Mouse (Mus musculus): ENCODE results near the gene Rpa1. TPM values are rescaled to one million over a fixed set of nuclear protein-coding genes. Genes with fewer than 3 reads are reported as not detected.
A peak's percentile ranks its signal among the peaks of the same experiment; 100 is the strongest.

Rpa1 gene
- total RNA-seq, 2 experiments from 2014 or later: 41.9 to 42.3 TPM

DNA sequence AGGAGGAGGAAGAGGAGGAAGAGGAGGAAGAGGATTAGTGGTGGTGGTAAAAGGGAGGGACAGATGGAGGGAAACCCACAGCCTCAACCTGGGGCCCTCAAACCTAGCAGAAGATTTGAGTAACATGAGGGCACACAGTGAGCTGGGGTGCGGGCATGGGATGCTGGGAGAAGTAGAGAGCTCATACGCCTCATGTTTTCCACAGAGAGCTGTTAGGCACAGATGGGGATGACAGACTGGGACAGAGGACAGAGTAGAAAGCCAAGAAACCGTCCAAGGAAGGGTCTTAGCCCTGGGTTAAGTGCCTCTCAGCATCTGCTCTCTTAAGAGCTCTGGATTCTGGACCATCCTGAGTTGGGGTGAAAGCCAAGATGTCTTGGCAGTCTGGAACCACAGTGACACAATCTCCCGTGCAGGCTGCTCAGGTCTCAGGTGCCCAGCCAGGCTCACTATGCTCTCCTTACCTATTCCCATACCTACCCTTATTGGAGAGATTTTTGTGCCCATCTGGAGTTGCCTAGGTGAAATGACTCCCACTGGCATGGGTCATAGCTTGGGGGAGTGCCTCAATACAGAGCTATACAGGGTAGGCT, 91.0 kb downstream of the Rpa1 start:
- intact Hi-C loops (cut with DNase I): no loop called here

DNA sequence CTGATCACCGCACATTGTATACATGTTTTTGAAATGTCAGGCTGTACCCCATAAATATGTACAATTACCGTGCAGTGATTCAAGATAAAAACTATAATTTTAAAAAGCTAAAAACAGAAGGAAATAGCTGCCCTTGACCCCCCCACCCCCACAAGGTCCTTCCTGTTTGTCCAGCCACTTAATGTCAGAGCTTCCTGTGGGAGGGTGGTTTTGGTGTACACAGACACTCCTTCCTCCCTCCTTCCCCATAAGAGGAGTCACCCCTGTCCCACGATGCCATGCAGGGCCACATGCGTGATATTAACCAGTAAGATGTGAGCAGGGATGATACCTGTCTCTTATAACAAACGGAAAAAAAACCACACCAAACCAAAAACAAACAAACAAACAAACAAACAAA, 92.8 kb downstream of the Rpa1 start:
- DNase-seq (ENCODE audit: extremely low spot score in 1 of 2, low spot score in 2 of 2): no peak
- H3K4me3 ChIP-seq: no peak overlapping the region
- no peak for TF ChIP-seq CTCF (IDR thresholded peaks at IDR 0.05)
- peak overlapping the region; percentile 70; the same call in 1 of the 2 replicates for H3K27ac ChIP-seq
- intact Hi-C loops (cut with DNase I): no loop called here

More for the DNA sequence above, 91.0 kb downstream of the Rpa1 start:
- DNase-seq (ENCODE audit: extremely low spot score in 1 of 2, low spot score in 2 of 2): no peak
- no peak overlapping the region for H3K4me3 ChIP-seq
- H3K27ac ChIP-seq: peak overlapping the region; percentile 29; the same call in 1 of the 2 replicates
- no peak for TF ChIP-seq CTCF (IDR thresholded peaks at IDR 0.05)

DNA sequence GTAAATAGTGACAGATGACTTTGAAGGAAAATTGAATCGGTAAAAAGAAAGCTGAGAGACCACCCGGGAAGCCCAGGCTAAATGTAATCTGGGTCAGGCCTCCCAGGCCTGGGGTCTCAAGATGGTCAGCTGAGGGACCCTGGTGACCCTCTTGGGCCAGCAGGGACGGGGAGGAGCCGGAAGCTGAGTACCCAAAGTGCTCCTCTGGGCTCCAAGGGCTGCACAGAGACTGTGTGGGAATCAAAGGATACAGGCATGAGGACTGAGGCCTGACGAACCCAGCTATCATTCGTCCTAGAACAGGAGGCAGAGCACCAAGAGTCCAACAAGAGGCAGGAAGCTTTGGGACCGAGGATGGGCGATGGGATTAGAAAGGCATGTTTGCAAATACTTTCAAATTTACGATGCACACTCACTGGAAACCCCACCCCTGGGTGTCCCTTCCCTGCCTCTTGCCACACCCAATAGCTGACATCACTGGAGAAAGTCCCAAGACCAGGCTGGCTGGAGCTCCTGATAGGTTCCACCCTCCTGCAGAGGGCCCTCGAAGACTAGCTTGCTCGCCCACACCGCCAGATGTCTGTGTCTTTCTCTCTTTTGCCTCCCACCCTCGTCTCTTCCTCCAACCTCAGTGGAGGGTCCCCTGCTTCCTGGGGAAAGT, 93.7 kb downstream of the Rpa1 start:
- intact Hi-C loops (cut with DNase I): no loop called here
- peak; percentile 43 to 63 for DNase-seq (ENCODE audit: extremely low spot score in 1 of 2, low spot score in 2 of 2)

DNA sequence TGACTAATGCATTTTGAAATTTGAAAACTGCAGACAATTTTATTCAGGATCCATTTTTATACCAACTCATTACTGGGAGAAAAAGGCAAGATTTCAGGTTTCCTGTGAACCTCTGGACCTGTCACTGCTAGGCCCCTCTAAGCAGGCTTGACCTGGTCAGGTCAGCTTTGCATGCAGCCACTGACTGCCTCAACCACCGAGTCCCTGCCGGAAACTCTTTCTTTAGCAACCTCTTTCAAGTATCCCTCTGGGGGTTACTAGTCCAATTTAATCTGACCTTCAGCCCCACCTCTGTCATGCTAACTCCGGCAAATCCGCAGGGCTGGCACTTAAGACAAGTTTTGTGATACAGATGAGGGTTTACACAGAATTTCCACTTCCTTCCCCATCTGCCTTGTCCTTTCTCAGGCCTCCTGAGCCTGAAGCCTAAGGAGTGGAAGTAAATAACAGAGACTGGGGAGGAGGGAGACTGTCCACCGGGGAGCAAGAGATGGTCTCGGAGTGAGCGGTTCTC, 96.5 kb downstream of the Rpa1 start:
- no peak for TF ChIP-seq CTCF (IDR thresholded peaks at IDR 0.05)
- Histone ChIP-seq H3K4me3 (no peak overlapping the region), H3K27ac (no peak overlapping the region)
- no peak for DNase-seq (ENCODE audit: extremely low spot score in 1 of 2, low spot score in 2 of 2)
- intact Hi-C loops (cut with DNase I): no loop called here

More for the DNA sequence above, 93.7 kb downstream of the Rpa1 start:
- no peak; the same call in 1 of the 2 replicates for TF ChIP-seq CTCF (IDR thresholded peaks at IDR 0.05)
- no peak overlapping the region for H3K4me3 ChIP-seq
- H3K27ac ChIP-seq: peak overlapping the region; percentile 70

DNA sequence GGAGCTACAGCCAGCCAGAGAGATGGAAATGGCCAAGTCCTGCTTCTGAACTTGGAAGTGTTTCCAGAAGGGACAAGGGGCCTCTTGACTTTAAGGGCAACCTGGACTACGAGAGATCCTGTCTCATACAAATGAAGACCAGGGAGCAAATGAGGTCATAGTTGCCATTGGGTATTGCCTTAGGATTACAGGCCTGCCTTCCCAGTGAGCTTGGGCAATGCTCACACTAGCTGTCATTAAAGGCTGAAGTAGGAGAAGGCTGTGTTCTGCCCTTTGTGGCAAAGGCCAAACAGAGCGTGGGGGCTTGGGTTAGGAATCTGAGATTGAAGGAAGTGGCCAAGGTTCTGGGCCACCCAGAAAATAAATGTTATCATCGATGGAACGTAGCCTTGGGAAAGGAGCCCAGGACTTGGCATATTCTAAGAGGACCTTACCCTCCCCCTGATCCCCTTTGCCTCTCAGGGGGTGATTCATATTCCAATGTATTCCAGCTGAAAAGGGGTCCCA, 97.1 kb downstream of the Rpa1 start:
- intact Hi-C loops (cut with DNase I): no loop called here
- Histone ChIP-seq H3K4me3 (no peak overlapping the region), H3K27ac (no peak overlapping the region)
- DNase-seq (ENCODE audit: extremely low spot score in 1 of 2, low spot score in 2 of 2): no peak
- TF ChIP-seq CTCF (IDR thresholded peaks at IDR 0.05): no peak

DNA sequence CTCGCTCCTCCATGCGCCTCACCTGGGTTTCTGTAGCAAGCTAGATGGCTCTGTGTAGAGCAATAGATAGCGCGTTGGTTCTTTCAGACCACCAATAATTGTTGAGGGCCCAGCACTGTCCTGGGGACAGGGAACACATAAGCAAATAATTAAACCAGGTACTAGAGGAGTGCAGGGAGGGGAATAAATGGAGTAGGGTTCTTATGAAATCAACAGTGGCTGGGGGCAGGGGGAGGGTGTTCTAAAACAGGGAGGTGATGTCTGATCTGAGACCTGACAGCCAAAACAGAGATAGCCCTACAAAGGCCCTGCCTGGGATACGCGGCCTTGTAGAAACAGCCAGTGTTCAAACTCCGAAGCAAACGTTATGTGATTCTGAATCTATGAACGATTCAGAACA, 98.5 kb downstream of the Rpa1 start:
- H3K27ac ChIP-seq: no peak overlapping the region
- no peak for TF ChIP-seq CTCF (IDR thresholded peaks at IDR 0.05)
- H3K4me3 ChIP-seq: no peak overlapping the region
- DNase-seq (ENCODE audit: extremely low spot score in 1 of 2, low spot score in 2 of 2): no peak
- intact Hi-C loops (cut with DNase I): no loop called here

Small RNAs within 50 kb of the gene (microRNA-seq; reads per million reads assigned to microRNA genes)
- 0 reads per million in 2 experiments for gene Gm47300

Other genes with a start within 250 kb of the Rpa1 start
- 1 to 10 TPM; 3.3 to 3.9 TPM for gene Hic1, start 178.8 kb downstream of the Rpa1 start, total RNA-seq (2021)
- 10 to 100 TPM; 12.1 to 12.7 TPM for gene Ovca2, start 169.5 kb downstream of the Rpa1 start, total RNA-seq (2021)
- 10 to 100 TPM; 27.9 to 28.9 TPM for gene Dph1, start 157.1 kb downstream of the Rpa1 start, total RNA-seq (2021)
- gene Rtn4rl1, start 154.5 kb downstream of the Rpa1 start, total RNA-seq (2021): 10 to 100 TPM; 89.0 to 99.0 TPM
- 10 to 100 TPM; 15.0 to 16.5 TPM for gene Smyd4, start 109 bp upstream of the Rpa1 start, total RNA-seq (2021)
- 10 to 100 TPM in 1 of 2 experiments, 1 to 10 TPM in 1; 9.7 to 10.5 TPM for gene Serpinf1, start 74.4 kb upstream of the Rpa1 start, total RNA-seq (2021)
- under 1 TPM in 1 of 2 experiments, not detected in 1; 0.28 TPM for gene Serpinf2, start 91.3 kb upstream of the Rpa1 start, total RNA-seq (2021)
- gene Wdr81, start 106.4 kb upstream of the Rpa1 start, total RNA-seq (2021): 10 to 100 TPM; 19.5 to 20.7 TPM
- gene Tlcd2, start 113.4 kb upstream of the Rpa1 start, total RNA-seq (2021): under 1 TPM; 0.51 to 0.66 TPM
- gene Prpf8, start 138.5 kb upstream of the Rpa1 start, total RNA-seq (2021): 100 to 1,000 TPM; 133 to 138 TPM
- gene Rilp, start 161.8 kb upstream of the Rpa1 start, total RNA-seq (2021): 1 to 10 TPM in 1 of 2 experiments, under 1 TPM in 1; 0.91 to 1.4 TPM
- gene Scarf1, start 165.2 kb upstream of the Rpa1 start, total RNA-seq (2021): 1 to 10 TPM; 1.3 to 1.6 TPM
- 10 to 100 TPM; 56.7 to 57.0 TPM for gene Slc43a2, start 183.4 kb upstream of the Rpa1 start, total RNA-seq (2021)
- gene Pitpna, start 239.8 kb upstream of the Rpa1 start, total RNA-seq (2021): 100 to 1,000 TPM; 329 to 332 TPM

Data from left cerebral cortex, adult 2 months (tissue).